Mouse (Mus musculus): Measurements from ENCODE around the gene Pi4k2a. TPM values are rescaled to one million over a fixed set of nuclear protein-coding genes. Genes with fewer than 3 reads are reported as not detected.

Pi4k2a gene
- polyA plus RNA-seq, 1 experiment from 2014 or later, result 13.2 TPM

- Histone ChIP-seq H3K9ac (ENCODE audit: low read length) (no peak overlapping the region), H3K27ac (ENCODE audit: low read depth, low read length) (no peak overlapping the region), H3K27me3 (replicated peaks; ENCODE audit: control insufficient read depth, insufficient read depth, low read length) (peaks cover 8% of the 10 kb centered on the region), H3K36me3 (ENCODE audit: control insufficient read depth, insufficient read depth, low read length) (no peaks in the 10 kb centered on the region), H3K4me1 (ENCODE audit: control insufficient read depth, insufficient read depth, low read length) (0 out of 2 replicates have a peak, but pooled peaks cover 8% of the 10 kb centered on the region), H3K4me3 (ENCODE audit: low read depth, low read length) (no peak overlapping the region), H3K9me3 (replicated peaks; ENCODE audit: control insufficient read depth, low read length) (no peaks in the 10 kb centered on the region), H3K4me2 (ENCODE audit: low read length) (no peak overlapping the region)
- ATAC-seq (no peak), DNase-seq (ENCODE audit: low spot score) (no peak)
- 69% methylated on average over 4 of the region's 4 CpGs for WGBS
These were observed 54.9 kb downstream of the Pi4k2a start for GRCm38 (mm10) chr19:42145210-42145609.

DNA sequence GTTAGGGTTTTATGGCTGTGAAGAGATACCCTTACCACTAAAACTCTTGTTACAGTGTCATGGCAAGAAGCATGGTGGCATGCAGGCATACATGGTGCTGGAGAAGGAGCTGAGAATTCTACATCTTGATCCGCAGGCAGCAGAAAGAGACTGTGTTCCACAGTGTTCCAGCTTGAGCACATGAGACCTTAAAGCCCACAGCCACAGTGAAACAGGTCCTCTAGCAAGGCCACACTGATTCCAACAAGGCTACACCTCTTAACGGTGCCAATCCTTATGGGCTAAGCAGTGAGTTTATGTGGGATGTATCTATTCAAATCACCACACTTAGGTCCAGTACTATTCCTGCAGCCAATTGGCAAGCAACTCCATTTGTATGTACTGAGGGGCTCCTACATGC, 55.5 kb downstream of the Pi4k2a start:
- WGBS, result 88% methylated on average over 2 of the region's 2 CpGs
- Histone ChIP-seq H3K9ac (ENCODE audit: low read length) (no peak overlapping the region), H3K27ac (ENCODE audit: low read depth, low read length) (no peak overlapping the region), H3K4me1 (ENCODE audit: control insufficient read depth, insufficient read depth, low read length) (0 out of 2 replicates have a peak, but pooled peaks cover 8% of the 10 kb centered on the region), H3K36me3 (ENCODE audit: control insufficient read depth, insufficient read depth, low read length) (no peaks in the 10 kb centered on the region), H3K27me3 (replicated peaks; ENCODE audit: control insufficient read depth, insufficient read depth, low read length) (peaks cover 8% of the 10 kb centered on the region), H3K4me2 (ENCODE audit: low read length) (no peak overlapping the region), H3K9me3 (replicated peaks; ENCODE audit: control insufficient read depth, low read length) (no peaks in the 10 kb centered on the region), H3K4me3 (ENCODE audit: low read depth, low read length) (no peak overlapping the region)
- no peak for ATAC-seq
- DNase-seq (ENCODE audit: low spot score), result no peak

DNA sequence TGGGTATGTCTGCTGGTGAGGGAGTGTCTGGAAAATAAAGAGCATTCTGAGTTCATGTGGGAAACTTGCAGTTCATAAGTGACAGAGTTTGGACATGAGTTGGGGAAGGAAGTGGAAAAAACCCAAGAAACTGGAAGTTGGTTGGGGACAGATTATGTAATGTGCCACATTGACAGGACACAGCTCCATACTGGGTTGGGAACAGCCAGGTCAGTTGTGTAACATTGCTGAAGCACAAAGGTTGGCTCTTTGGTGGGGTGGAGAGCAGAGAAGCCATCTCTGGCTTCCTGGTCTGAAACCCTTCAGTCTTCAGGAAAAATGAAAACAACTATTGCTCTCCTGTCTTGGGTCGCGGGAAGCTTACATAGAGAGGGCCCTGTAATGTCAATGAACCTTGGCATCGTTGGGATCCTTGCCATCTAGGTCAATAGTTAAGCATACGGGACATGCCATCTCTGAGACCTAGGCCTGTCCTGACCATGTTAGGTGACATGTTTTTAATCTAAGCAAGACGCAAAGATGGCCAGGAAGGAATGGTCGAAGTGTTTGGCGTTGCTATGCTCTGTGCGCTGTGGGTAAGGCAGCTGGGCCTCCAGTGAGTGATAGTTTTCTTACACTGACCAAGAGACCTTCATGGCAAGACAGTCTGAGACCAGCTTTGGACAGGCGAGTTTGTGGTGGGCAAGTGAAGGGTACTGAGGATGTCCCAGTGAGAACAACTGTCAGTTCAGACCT, 56.2 kb downstream of the Pi4k2a start:
- no peak overlapping the region for H3K4me3 ChIP-seq (ENCODE audit: low read depth, low read length)
- DNase-seq (ENCODE audit: low spot score) (no peak), ATAC-seq (no peak)
- H3K9me3 ChIP-seq (replicated peaks; ENCODE audit: control insufficient read depth, low read length), result no peaks in the 10 kb centered on the region
- WGBS, result 89% methylated on average over 9 of the region's 9 CpGs
- peaks cover 8% of the 10 kb centered on the region for H3K27me3 ChIP-seq (replicated peaks; ENCODE audit: control insufficient read depth, insufficient read depth, low read length)
- no peak overlapping the region for H3K27ac ChIP-seq (ENCODE audit: low read depth, low read length)
- H3K36me3 ChIP-seq (ENCODE audit: control insufficient read depth, insufficient read depth, low read length), result no peaks in the 10 kb centered on the region
- H3K4me1 ChIP-seq (ENCODE audit: control insufficient read depth, insufficient read depth, low read length), result 0 out of 2 replicates have a peak, but pooled peaks cover 8% of the 10 kb centered on the region
- H3K4me2 ChIP-seq (ENCODE audit: low read length), result 0 out of 2 replicates have a peak overlapping the region, but pooled peaks have one; percentile 73
- no peak overlapping the region for H3K9ac ChIP-seq (ENCODE audit: low read length)

DNA sequence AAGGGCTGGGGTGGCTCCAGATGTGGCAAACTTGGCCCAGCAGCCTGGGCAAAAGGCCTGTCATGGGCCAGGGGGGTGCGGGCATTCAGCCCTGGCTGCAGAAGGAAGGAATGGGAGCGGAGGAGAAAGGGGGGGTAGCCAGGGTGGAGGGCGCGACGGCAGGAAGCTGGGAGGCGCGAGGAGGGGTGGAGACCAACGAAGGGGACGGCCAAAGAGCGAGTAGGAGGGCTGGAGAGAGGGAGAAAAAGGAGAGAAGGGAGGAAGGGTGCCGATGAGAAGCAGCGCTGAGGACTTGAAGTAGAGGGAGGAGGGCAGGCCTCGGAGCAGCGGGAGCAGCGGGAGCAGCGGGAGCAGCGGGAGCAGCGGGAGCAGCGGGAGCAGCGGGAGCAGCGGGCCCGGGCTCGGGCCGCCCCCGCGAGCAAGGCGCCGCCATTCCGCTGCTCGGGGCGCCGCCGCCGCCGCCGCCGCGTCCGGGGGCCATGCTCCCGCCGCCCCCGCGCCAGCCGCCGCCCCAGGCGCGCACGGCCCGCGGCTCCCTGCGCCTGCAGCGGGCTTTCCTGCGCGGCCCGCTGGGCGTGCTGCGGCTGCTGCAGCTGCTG, 57.0 kb downstream of the Pi4k2a start, which contains the start of gene Marveld1:
Marveld1 (plus strand) TSS at position 231 of the 599 bp plus-strand sequence.
- WGBS, result under 1% methylated on average over 21 of the region's 57 CpGs
- Histone ChIP-seq H3K36me3 (ENCODE audit: control insufficient read depth, insufficient read depth, low read length) (no peaks in the 10 kb centered on the region), H3K4me3 (ENCODE audit: low read depth, low read length) (peak within 1 kb of the TSS; percentile 53), H3K27me3 (replicated peaks; ENCODE audit: control insufficient read depth, insufficient read depth, low read length) (peaks cover 8% of the 10 kb centered on the region), H3K4me1 (ENCODE audit: control insufficient read depth, insufficient read depth, low read length) (0 out of 2 replicates have a peak, but pooled peaks cover 8% of the 10 kb centered on the region), H3K9me3 (replicated peaks; ENCODE audit: control insufficient read depth, low read length) (no peaks in the 10 kb centered on the region), H3K9ac (ENCODE audit: low read length) (peak within 1 kb of the TSS; percentile 70), H3K4me2 (ENCODE audit: low read length) (peak within 1 kb of the TSS; percentile 73), H3K27ac (ENCODE audit: low read depth, low read length) (0 out of 2 replicates have a peak within 1 kb of the TSS, but pooled peaks have one; percentile 21)
- ATAC-seq (peak; percentile 54; the same call in 1 of the 2 replicates), DNase-seq (ENCODE audit: low spot score) (peak; percentile 35)

- H3K4me1 ChIP-seq (ENCODE audit: control insufficient read depth, insufficient read depth, low read length), result 0 out of 2 replicates have a peak, but pooled peaks cover 8% of the 10 kb centered on the region
- H3K36me3 ChIP-seq (ENCODE audit: control insufficient read depth, insufficient read depth, low read length), result no peaks in the 10 kb centered on the region
- peaks cover 8% of the 10 kb centered on the region for H3K27me3 ChIP-seq (replicated peaks; ENCODE audit: control insufficient read depth, insufficient read depth, low read length)
- 0 out of 2 replicates have a peak overlapping the region, but pooled peaks have one; percentile 21 for H3K27ac ChIP-seq (ENCODE audit: low read depth, low read length)
- ATAC-seq (peak; percentile 49), DNase-seq (ENCODE audit: low spot score) (peak; percentile 32)
- peak overlapping the region; percentile 73 for H3K4me2 ChIP-seq (ENCODE audit: low read length)
- under 1% methylated on average over 63 of the region's 63 CpGs for WGBS
- peak overlapping the region; percentile 53 for H3K4me3 ChIP-seq (ENCODE audit: low read depth, low read length)
- peak overlapping the region; percentile 70 for H3K9ac ChIP-seq (ENCODE audit: low read length)
- H3K9me3 ChIP-seq (replicated peaks; ENCODE audit: control insufficient read depth, low read length), result no peaks in the 10 kb centered on the region
These were observed 57.7 kb downstream of the Pi4k2a start for GRCm38 (mm10) chr19:42147769-42148568.

- Histone ChIP-seq H3K4me2 (ENCODE audit: low read length) (peak overlapping the region; percentile 73), H3K36me3 (ENCODE audit: control insufficient read depth, insufficient read depth, low read length) (no peaks in the 10 kb centered on the region), H3K4me3 (ENCODE audit: low read depth, low read length) (peak overlapping the region; percentile 53), H3K9ac (ENCODE audit: low read length) (peak overlapping the region; percentile 70), H3K9me3 (replicated peaks; ENCODE audit: control insufficient read depth, low read length) (no peaks in the 10 kb centered on the region), H3K4me1 (ENCODE audit: control insufficient read depth, insufficient read depth, low read length) (0 out of 2 replicates have a peak, but pooled peaks cover 8% of the 10 kb centered on the region), H3K27ac (ENCODE audit: low read depth, low read length) (no peak overlapping the region), H3K27me3 (replicated peaks; ENCODE audit: control insufficient read depth, insufficient read depth, low read length) (peaks cover 8% of the 10 kb centered on the region)
- 35% methylated on average over 7 of the region's 7 CpGs for WGBS
- ATAC-seq (no peak), DNase-seq (ENCODE audit: low spot score) (no peak)
These were observed 58.2 kb downstream of the Pi4k2a start for GRCm38 (mm10) chr19:42148569-42148860.

DNA sequence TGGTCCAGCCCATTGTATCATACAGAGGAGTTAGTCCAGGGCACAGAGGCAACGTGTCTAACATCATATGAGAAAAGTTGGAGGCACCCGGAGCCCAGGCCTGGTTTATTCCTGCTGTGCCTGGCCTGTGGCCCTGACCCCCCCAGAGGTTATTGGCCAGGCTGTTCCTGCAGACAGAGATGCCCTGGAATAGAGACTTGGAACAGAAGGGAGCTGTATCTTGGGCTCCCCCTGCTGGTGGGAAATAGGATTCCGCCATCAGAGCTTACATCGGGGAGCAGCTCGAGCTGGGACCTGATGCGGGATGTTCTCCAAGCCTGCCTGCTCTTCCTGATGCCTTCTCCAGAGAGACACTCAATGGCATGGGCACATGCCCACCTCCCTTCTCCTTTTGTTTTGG, 61.7 kb downstream of the Pi4k2a start:
- H3K9me3 ChIP-seq (replicated peaks; ENCODE audit: control insufficient read depth, low read length), result no peaks in the 10 kb centered on the region
- 2% methylated on average over 6 of the region's 6 CpGs for WGBS
- H3K4me3 ChIP-seq (ENCODE audit: low read depth, low read length), result no peak overlapping the region
- 0 out of 2 replicates have a peak, but pooled peaks cover 8% of the 10 kb centered on the region for H3K4me1 ChIP-seq (ENCODE audit: control insufficient read depth, insufficient read depth, low read length)
- no peak overlapping the region for H3K4me2 ChIP-seq (ENCODE audit: low read length)
- DNase-seq (ENCODE audit: low spot score) (peak; percentile 88), ATAC-seq (peak; percentile 53)
- H3K9ac ChIP-seq (ENCODE audit: low read length), result no peak overlapping the region
- H3K27me3 ChIP-seq (replicated peaks; ENCODE audit: control insufficient read depth, insufficient read depth, low read length), result peaks cover 7% of the 10 kb centered on the region
- no peaks in the 10 kb centered on the region for H3K36me3 ChIP-seq (ENCODE audit: control insufficient read depth, insufficient read depth, low read length)
- H3K27ac ChIP-seq (ENCODE audit: low read depth, low read length), result no peak overlapping the region

GRCm38 (mm10) chr19:42157493-42158237, 67.4 kb downstream of the Pi4k2a start:
- Histone ChIP-seq H3K9me3 (replicated peaks; ENCODE audit: control insufficient read depth, low read length) (no peaks in the 10 kb centered on the region), H3K27me3 (replicated peaks; ENCODE audit: control insufficient read depth, insufficient read depth, low read length) (no peaks in the 10 kb centered on the region), H3K36me3 (ENCODE audit: control insufficient read depth, insufficient read depth, low read length) (no peaks in the 10 kb centered on the region), H3K4me2 (ENCODE audit: low read length) (no peak overlapping the region), H3K9ac (ENCODE audit: low read length) (no peak overlapping the region), H3K4me3 (ENCODE audit: low read depth, low read length) (no peak overlapping the region), H3K27ac (ENCODE audit: low read depth, low read length) (no peak overlapping the region), H3K4me1 (ENCODE audit: control insufficient read depth, insufficient read depth, low read length) (no peaks in the 10 kb centered on the region)
- no peak for DNase-seq (ENCODE audit: low spot score)
- no peak for ATAC-seq
- 68% methylated on average over 12 of the region's 12 CpGs for WGBS
